ENCODE assay signal across 10 mouse cellular contexts in genomic region chr6:97145156-97145555, GRCm38 (mm10). TPM values are rescaled to one million over a fixed set of nuclear protein-coding genes. Genes with fewer than 3 reads are reported as not detected.
A peak's percentile ranks its signal among the peaks of the same experiment; 100 is the strongest.
DNase-seq lines count a peak whose midpoint lies in the region; ATAC-seq lines count a peak whose summit lies in the region.
"Had no signal": no experiment of that assay in that cellular context is flagged by ENCODE, and none has a peak within 500 bp of the region (broad histone marks: within the 10 kb centered on the region; RNA-seq: fewer than 3 reads in every experiment).

No protein-coding gene starts in this region.

- H3K4me2 ChIP-seq in forebrain, embryonic 13.5 days = no peak overlapping the region
- H3K4me2 ChIP-seq in hindbrain, embryonic 14.5 days (replicated peaks) = no peak overlapping the region
- H3K4me2 ChIP-seq: embryonic facial prominence, embryonic 13.5 days had no signal

- H3K9me3 ChIP-seq in forebrain, embryonic 13.5 days (replicated peaks) = no peaks in the 10 kb centered on the region
- no peaks in the 10 kb centered on the region for H3K9me3 ChIP-seq in hindbrain, embryonic 14.5 days (ENCODE audit: control insufficient read depth, low read length)
- H3K9me3 ChIP-seq: embryonic facial prominence, embryonic 13.5 days had no signal

- 0 out of 2 replicates have a peak, but pooled peaks cover 4% of the 10 kb centered on the region for H3K27me3 ChIP-seq in forebrain, embryonic 13.5 days
- H3K27me3 ChIP-seq in hindbrain, embryonic 14.5 days (ENCODE audit: control insufficient read depth, insufficient read depth, low read length) = no peaks in the 10 kb centered on the region
- H3K27me3 ChIP-seq: embryonic facial prominence, embryonic 13.5 days had no signal

- H3K36me3 ChIP-seq in forebrain, embryonic 13.5 days (ENCODE audit: poor library complexity, severe bottlenecking) = no peaks in the 10 kb centered on the region
- H3K36me3 ChIP-seq in hindbrain, embryonic 14.5 days (replicated peaks; ENCODE audit: control insufficient read depth, insufficient read depth) = no peaks in the 10 kb centered on the region

- no peak overlapping the region for H3K4me3 ChIP-seq in forebrain, embryonic 13.5 days
- H3K4me3 ChIP-seq in hindbrain, embryonic 14.5 days (replicated peaks; ENCODE audit: low read length) = no peak overlapping the region
- H3K4me3 ChIP-seq: embryonic facial prominence, embryonic 13.5 days had no signal

- H3K27ac ChIP-seq in forebrain, embryonic 13.5 days = no peak overlapping the region
- no peak overlapping the region for H3K27ac ChIP-seq in hindbrain, embryonic 14.5 days
- H3K27ac ChIP-seq: embryonic facial prominence, embryonic 13.5 days; liver, embryonic 14.5 days had no signal

- peaks cover 22% of the 10 kb centered on the region for H3K4me1 ChIP-seq in forebrain, embryonic 13.5 days
- peaks cover 17% of the 10 kb centered on the region for H3K4me1 ChIP-seq in hindbrain, embryonic 14.5 days (replicated peaks; ENCODE audit: control insufficient read depth, insufficient read depth, low read length)

- DNase-seq in ovary, adult 18-20 months (ENCODE audit: low spot score) = peak; percentile 17
- no peak for DNase-seq in ovary, postnatal 10 days (ENCODE audit: low spot score)
- peak; percentile 65 for DNase-seq in fibroblast of lung, adult 2 months (ENCODE audit: low read depth)
- DNase-seq in heart, postnatal 4 days = peak; percentile 22
- DNase-seq in hindbrain, embryonic 14.5 days (ENCODE audit: low spot score) = no peak
- DNase-seq: thymus, postnatal 4 days had no signal

- WGBS in forebrain, embryonic 13.5 days = 92% methylated on average over 7 of the region's 7 CpGs
- 82% methylated on average over 7 of the region's 7 CpGs for WGBS in hindbrain, embryonic 14.5 days

- H3K9ac ChIP-seq in forebrain, embryonic 13.5 days = no peak overlapping the region
- no peak overlapping the region for H3K9ac ChIP-seq in hindbrain, embryonic 14.5 days
- H3K9ac ChIP-seq: embryonic facial prominence, embryonic 13.5 days; liver, embryonic 14.5 days had no signal

- no peak for ATAC-seq in frontal cortex, adult (ENCODE audit: low TSS enrichment)
- ATAC-seq in forebrain, embryonic 13.5 days = no peak
- ATAC-seq in hindbrain, embryonic 14.5 days (ENCODE audit: low FRiP score) = no peak

RNA-seq across cellular contexts. Expression of gene Eogt, which starts 3.8 kb away (rescaled TPM):
- total RNA-seq in heart, postnatal 4 days (2021) = 10 to 100 TPM; 15.5 to 21.2 TPM
- polyA plus RNA-seq in forebrain, embryonic 13.5 days (2015; fragmentation: Nextera tagmentation; extraction: Ambion mirVana) = 5.6 and 7.2 TPM in 2 replicates
- 9.8 and 10.8 TPM in 2 replicates for polyA plus RNA-seq in hindbrain, embryonic 14.5 days (2014; fragmentation: Nextera tagmentation; extraction: Ambion mirVana)

RNA-seq across cellular contexts. Expression of gene Tmf1, which starts 33.8 kb away (rescaled TPM):
- 10 to 100 TPM; 34.1 to 35.3 TPM for total RNA-seq in heart, postnatal 4 days (2021)
- polyA plus RNA-seq in forebrain, embryonic 13.5 days (2015; fragmentation: Nextera tagmentation; extraction: Ambion mirVana) = 41.0 and 43.1 TPM in 2 replicates
- 39.8 and 40.5 TPM in 2 replicates for polyA plus RNA-seq in hindbrain, embryonic 14.5 days (2014; fragmentation: Nextera tagmentation; extraction: Ambion mirVana)

Comparison
In these comparisons a context has a peak if more than half of its experiments do, and no peak if none do; other contexts are left out.
1. DNase-seq: peak in ovary, adult 18-20 months (single experiment), fibroblast of lung, adult 2 months (single experiment) and heart, postnatal 4 days (single experiment); none in ovary, postnatal 10 days (single experiment) and hindbrain, embryonic 14.5 days (single experiment).